Mouse (Mus musculus): ENCODE measurements around the gene Sox13. TPM values are rescaled to one million over a fixed set of nuclear protein-coding genes. Genes with fewer than 3 reads are reported as not detected.

Gene Sox13
- polyA plus RNA-seq, 1 experiment from 2014 or later = 5.2 TPM

- no peak overlapping the region for H3K4me3 ChIP-seq (ENCODE audit: control insufficient read depth in 1 of 2, insufficient read depth in 1 of 2, low read depth in 1 of 2, low read length in 2 of 2)
- no peak for ATAC-seq (ENCODE audit: insufficient number of reproducible peaks, insufficient read depth, low FRiP score, low read depth)
- no peak overlapping the region for H3K4me2 ChIP-seq (ENCODE audit: low read length)
- no peak overlapping the region for H3K9ac ChIP-seq (ENCODE audit: low read length)
- no peaks in the 10 kb centered on the region for H3K9me3 ChIP-seq (ENCODE audit: control insufficient read depth, low read length)
- H3K27ac ChIP-seq (replicated peaks in 1 of 2; ENCODE audit: control insufficient read depth in 1 of 2, insufficient read depth in 1 of 2, low read depth in 2 of 2, low read length in 2 of 2) = no peak overlapping the region
- H3K36me3 ChIP-seq (ENCODE audit: control insufficient read depth, insufficient read depth, low read length) = no peaks in the 10 kb centered on the region
- WGBS = 86% methylated on average over 5 of the region's 5 CpGs
- H3K4me1 ChIP-seq (ENCODE audit: control insufficient read depth in 2 of 2, insufficient read depth in 2 of 2, low read length in 2 of 2) = peaks cover 6 to 20% of the 10 kb centered on the region in 2 experiments; a peak in 2 of 4 replicates
- H3K27me3 ChIP-seq (ENCODE audit: control insufficient read depth, insufficient read depth, low read length) = no peaks in the 10 kb centered on the region
These were observed 46.6 kb downstream of the Sox13 start for GRCm38 (mm10) chr1:133377547-133377946.

DNA sequence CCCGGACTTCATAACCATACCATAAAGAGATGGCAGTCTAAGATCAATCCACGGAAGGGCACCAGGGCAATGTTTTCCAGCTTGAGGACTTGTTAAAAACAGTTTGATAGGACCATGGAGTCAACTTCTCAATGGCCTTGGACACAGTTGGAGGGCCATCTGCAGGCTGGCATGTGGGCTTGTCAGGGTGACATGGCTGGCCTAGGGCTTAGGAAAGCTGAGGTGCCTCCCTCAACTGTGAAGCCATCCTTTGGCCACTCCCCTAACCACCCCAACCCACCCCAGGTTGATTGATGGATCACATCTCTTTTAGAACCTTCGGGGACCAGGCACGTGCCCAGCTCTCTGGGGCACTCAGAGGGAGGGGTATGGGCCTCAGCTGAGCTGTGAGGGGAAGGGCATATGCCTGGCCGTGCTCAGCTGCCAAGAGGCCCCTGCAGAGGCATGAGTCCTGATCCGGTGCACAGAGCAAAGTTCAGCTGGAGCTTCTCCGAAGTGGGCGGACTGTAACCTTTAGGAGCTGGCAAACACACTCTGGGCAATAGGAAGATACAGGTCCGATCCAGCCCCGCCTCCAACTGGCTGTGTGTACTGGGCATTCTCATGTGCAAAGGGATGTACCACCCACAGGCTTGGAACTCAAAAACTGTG lies 48.4 kb downstream of the Sox13 start:
- peaks cover 6 to 16% of the 10 kb centered on the region in 2 experiments; a peak in 2 of 4 replicates for H3K4me1 ChIP-seq (ENCODE audit: control insufficient read depth in 2 of 2, insufficient read depth in 2 of 2, low read length in 2 of 2)
- no peak overlapping the region for H3K27ac ChIP-seq (replicated peaks in 1 of 2; ENCODE audit: control insufficient read depth in 1 of 2, insufficient read depth in 1 of 2, low read depth in 2 of 2, low read length in 2 of 2)
- H3K36me3 ChIP-seq (ENCODE audit: control insufficient read depth, insufficient read depth, low read length) = no peaks in the 10 kb centered on the region
- WGBS = 65% methylated on average over 10 of the region's 10 CpGs
- no peak overlapping the region for H3K4me2 ChIP-seq (ENCODE audit: low read length)
- H3K9ac ChIP-seq (ENCODE audit: low read length) = no peak overlapping the region
- H3K9me3 ChIP-seq (ENCODE audit: control insufficient read depth, low read length) = no peaks in the 10 kb centered on the region
- no peaks in the 10 kb centered on the region for H3K27me3 ChIP-seq (ENCODE audit: control insufficient read depth, insufficient read depth, low read length)
- no peak for ATAC-seq (ENCODE audit: insufficient number of reproducible peaks, insufficient read depth, low FRiP score, low read depth)
- no peak overlapping the region for H3K4me3 ChIP-seq (ENCODE audit: control insufficient read depth in 1 of 2, insufficient read depth in 1 of 2, low read depth in 1 of 2, low read length in 2 of 2)

DNA sequence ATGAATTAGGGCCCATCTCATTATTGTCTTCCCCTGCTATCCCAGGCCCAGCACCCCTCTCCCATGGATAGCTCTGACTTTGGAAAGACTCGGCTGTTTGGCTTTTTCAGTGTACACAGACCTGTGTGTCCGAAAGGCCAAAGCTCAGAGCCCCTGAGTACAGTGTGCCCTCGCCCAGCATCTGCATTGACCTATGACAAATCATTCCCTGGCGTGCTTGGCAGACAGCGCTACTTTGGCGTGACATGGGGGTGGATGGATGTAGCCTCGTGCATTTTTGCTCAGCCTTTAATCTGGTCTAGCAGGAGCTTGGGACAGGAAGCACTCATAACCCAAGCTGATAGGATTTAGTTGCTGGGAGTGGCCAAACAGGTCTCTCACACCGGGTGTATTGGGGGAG lies 52.1 kb downstream of the Sox13 start:
- H3K4me3 ChIP-seq (ENCODE audit: control insufficient read depth in 1 of 2, insufficient read depth in 1 of 2, low read depth in 1 of 2, low read length in 2 of 2) = no peak overlapping the region
- no peak overlapping the region for H3K4me2 ChIP-seq (ENCODE audit: low read length)
- no peak overlapping the region for H3K27ac ChIP-seq (replicated peaks in 1 of 2; ENCODE audit: control insufficient read depth in 1 of 2, insufficient read depth in 1 of 2, low read depth in 2 of 2, low read length in 2 of 2)
- ATAC-seq (ENCODE audit: insufficient number of reproducible peaks, insufficient read depth, low FRiP score, low read depth) = no peak
- 52% methylated on average over 8 of the region's 8 CpGs for WGBS
- H3K9ac ChIP-seq (ENCODE audit: low read length) = no peak overlapping the region
- H3K9me3 ChIP-seq (ENCODE audit: control insufficient read depth, low read length) = no peaks in the 10 kb centered on the region
- H3K36me3 ChIP-seq (ENCODE audit: control insufficient read depth, insufficient read depth, low read length) = no peaks in the 10 kb centered on the region
- H3K4me1 ChIP-seq (ENCODE audit: control insufficient read depth in 2 of 2, insufficient read depth in 2 of 2, low read length in 2 of 2) = peaks cover 8 to 12% of the 10 kb centered on the region in 2 experiments; a peak in 3 of 4 replicates
- H3K27me3 ChIP-seq (ENCODE audit: control insufficient read depth, insufficient read depth, low read length) = no peaks in the 10 kb centered on the region

DNA sequence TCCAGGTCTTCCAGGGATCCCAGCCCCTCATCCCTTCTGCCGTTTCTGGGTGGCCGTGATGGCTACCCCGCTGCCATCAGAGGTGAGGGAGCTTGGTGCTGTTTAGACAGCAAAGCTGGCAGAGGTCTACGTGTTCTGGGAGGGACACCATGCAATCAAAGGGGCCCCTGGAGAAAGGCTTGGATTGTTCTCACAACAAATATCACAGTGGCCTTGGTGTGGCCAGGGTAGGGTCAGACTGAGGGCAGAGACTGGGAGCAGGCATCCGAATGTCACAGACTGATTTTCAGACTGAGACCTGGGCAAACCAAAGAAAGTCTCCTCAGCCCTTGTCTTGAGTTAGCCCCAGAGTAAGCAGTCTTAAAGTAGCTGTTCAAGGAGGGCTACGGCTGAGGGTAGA lies 52.7 kb downstream of the Sox13 start:
- WGBS = 72% methylated on average over 6 of the region's 6 CpGs
- Histone ChIP-seq H3K4me2 (ENCODE audit: low read length) (no peak overlapping the region), H3K9me3 (ENCODE audit: control insufficient read depth, low read length) (no peaks in the 10 kb centered on the region), H3K4me3 (ENCODE audit: control insufficient read depth in 1 of 2, insufficient read depth in 1 of 2, low read depth in 1 of 2, low read length in 2 of 2) (no peak overlapping the region), H3K36me3 (ENCODE audit: control insufficient read depth, insufficient read depth, low read length) (no peaks in the 10 kb centered on the region), H3K9ac (ENCODE audit: low read length) (no peak overlapping the region), H3K4me1 (ENCODE audit: control insufficient read depth in 2 of 2, insufficient read depth in 2 of 2, low read length in 2 of 2) (peaks cover 8 to 12% of the 10 kb centered on the region in 2 experiments; a peak in 3 of 4 replicates), H3K27ac (replicated peaks in 1 of 2; ENCODE audit: control insufficient read depth in 1 of 2, insufficient read depth in 1 of 2, low read depth in 2 of 2, low read length in 2 of 2) (no peak overlapping the region), H3K27me3 (ENCODE audit: control insufficient read depth, insufficient read depth, low read length) (no peaks in the 10 kb centered on the region)
- no peak for ATAC-seq (ENCODE audit: insufficient number of reproducible peaks, insufficient read depth, low FRiP score, low read depth)

GRCm38 (mm10) chr1:133370352-133370751 lies 53.8 kb downstream of the Sox13 start:
- Histone ChIP-seq H3K4me2 (ENCODE audit: low read length) (no peak overlapping the region), H3K9ac (ENCODE audit: low read length) (no peak overlapping the region), H3K36me3 (ENCODE audit: control insufficient read depth, insufficient read depth, low read length) (no peaks in the 10 kb centered on the region), H3K4me3 (ENCODE audit: control insufficient read depth in 1 of 2, insufficient read depth in 1 of 2, low read depth in 1 of 2, low read length in 2 of 2) (no peak overlapping the region), H3K4me1 (ENCODE audit: control insufficient read depth in 2 of 2, insufficient read depth in 2 of 2, low read length in 2 of 2) (peaks cover 10 to 15% of the 10 kb centered on the region in 2 experiments), H3K27me3 (ENCODE audit: control insufficient read depth, insufficient read depth, low read length) (peaks cover 7% of the 10 kb centered on the region; the same call in 1 of the 2 replicates), H3K27ac (replicated peaks in 1 of 2; ENCODE audit: control insufficient read depth in 1 of 2, insufficient read depth in 1 of 2, low read depth in 2 of 2, low read length in 2 of 2) (no peak overlapping the region), H3K9me3 (ENCODE audit: control insufficient read depth, low read length) (no peaks in the 10 kb centered on the region)
- ATAC-seq (ENCODE audit: insufficient number of reproducible peaks, insufficient read depth, low FRiP score, low read depth) = no peak
- 76% methylated on average over 4 of the region's 4 CpGs for WGBS

DNA sequence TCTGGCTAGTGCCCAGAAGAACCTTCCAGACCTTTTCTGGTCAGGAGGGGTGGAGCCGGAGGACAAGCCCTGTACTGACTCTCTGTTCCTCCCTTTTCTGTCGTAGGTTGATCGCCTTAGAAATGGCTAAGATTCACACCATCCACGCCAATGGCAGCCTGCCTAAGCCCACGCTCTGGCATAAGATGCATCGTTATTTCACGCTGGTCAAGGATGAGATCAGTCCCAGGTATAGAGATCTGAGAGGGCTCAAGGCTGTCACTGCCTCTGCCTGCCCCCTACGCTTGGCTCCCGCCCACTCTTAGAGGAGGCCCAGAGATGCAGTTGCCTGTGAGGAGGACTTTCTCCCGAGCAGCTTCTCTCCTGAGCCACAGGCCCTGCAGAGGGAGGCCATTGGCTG lies 55.5 kb downstream of the Sox13 start:
- H3K9me3 ChIP-seq (ENCODE audit: control insufficient read depth, low read length) = no peaks in the 10 kb centered on the region
- H3K27ac ChIP-seq (replicated peaks in 1 of 2; ENCODE audit: control insufficient read depth in 1 of 2, insufficient read depth in 1 of 2, low read depth in 2 of 2, low read length in 2 of 2) = no peak overlapping the region
- no peaks in the 10 kb centered on the region for H3K36me3 ChIP-seq (ENCODE audit: control insufficient read depth, insufficient read depth, low read length)
- H3K4me2 ChIP-seq (ENCODE audit: low read length) = no peak overlapping the region
- H3K4me1 ChIP-seq (ENCODE audit: control insufficient read depth in 2 of 2, insufficient read depth in 2 of 2, low read length in 2 of 2) = peaks cover 18 to 26% of the 10 kb centered on the region in 2 experiments
- H3K4me3 ChIP-seq (ENCODE audit: control insufficient read depth in 1 of 2, insufficient read depth in 1 of 2, low read depth in 1 of 2, low read length in 2 of 2) = no peak overlapping the region
- WGBS = 61% methylated on average over 10 of the region's 10 CpGs
- no peak for ATAC-seq (ENCODE audit: insufficient number of reproducible peaks, insufficient read depth, low FRiP score, low read depth)
- H3K27me3 ChIP-seq (ENCODE audit: control insufficient read depth, insufficient read depth, low read length) = peaks cover 18% of the 10 kb centered on the region
- H3K9ac ChIP-seq (ENCODE audit: low read length) = no peak overlapping the region

GRCm38 (mm10) chr1:133367606-133368488 lies 56.3 kb downstream of the Sox13 start:
- peaks cover 18% of the 10 kb centered on the region for H3K27me3 ChIP-seq (ENCODE audit: control insufficient read depth, insufficient read depth, low read length)
- peaks cover 18 to 26% of the 10 kb centered on the region in 2 experiments for H3K4me1 ChIP-seq (ENCODE audit: control insufficient read depth in 2 of 2, insufficient read depth in 2 of 2, low read length in 2 of 2)
- no peak overlapping the region for H3K9ac ChIP-seq (ENCODE audit: low read length)
- WGBS = 11% methylated on average over 11 of the region's 11 CpGs
- no peak overlapping the region for H3K4me2 ChIP-seq (ENCODE audit: low read length)
- ATAC-seq (ENCODE audit: insufficient number of reproducible peaks, insufficient read depth, low FRiP score, low read depth) = no peak; the same call in 1 of the 2 replicates
- H3K9me3 ChIP-seq (ENCODE audit: control insufficient read depth, low read length) = no peaks in the 10 kb centered on the region
- no peak overlapping the region for H3K4me3 ChIP-seq (ENCODE audit: control insufficient read depth in 1 of 2, insufficient read depth in 1 of 2, low read depth in 1 of 2, low read length in 2 of 2)
- no peaks in the 10 kb centered on the region for H3K36me3 ChIP-seq (ENCODE audit: control insufficient read depth, insufficient read depth, low read length)
- peak overlapping the region in 1 of 2 experiments; percentile 41; a peak in 1 of 4 replicates for H3K27ac ChIP-seq (replicated peaks in 1 of 2; ENCODE audit: control insufficient read depth in 1 of 2, insufficient read depth in 1 of 2, low read depth in 2 of 2, low read length in 2 of 2)
